Mouse (Mus musculus) intestine, embryonic 14.5 days (tissue): ENCODE measurements around the gene Mrgpra4. TPM values are rescaled to one million over a fixed set of nuclear protein-coding genes. Genes with fewer than 3 reads are reported as not detected.

ENCODE experiments used
- ATAC-seq: fragments of 200-750 bp; cut with Nextera tagmentation; replicated peaks from 2 replicates; pipeline ENCODE4 v1.8.0; 2017; ENCODE audit warnings: low read depth, moderate number of reproducible peaks, moderate TSS enrichment, moderate library complexity; ENCODE audit not compliant: low FRiP score, low TSS enrichment
- DNase-seq: peaks from one replicate; pipeline ENCODE4 v3.0.0-alpha.2; 2018; ENCODE audit warnings: low spot score
- H3K27ac ChIP-seq: fragments of 300-500 bp; sonication (generic); 2 replicates; pipeline ENCODE4 v1.5.1; 2014; ENCODE audit warnings: low read depth, mild to moderate bottlenecking, control low read depth
- H3K27me3 ChIP-seq: fragments of 300-500 bp; sonication (generic); replicated peaks from 2 replicates; pipeline ENCODE4 v1.6.1; 2014; ENCODE audit warnings: low read length, control low read depth; ENCODE audit not compliant: control insufficient read depth, insufficient read depth
- H3K36me3 ChIP-seq: fragments of 300-500 bp; sonication (generic); 2 replicates; pipeline ENCODE4 v1.6.1; 2014; ENCODE audit warnings: low read length, control low read depth; ENCODE audit not compliant: control insufficient read depth, insufficient read depth
- H3K4me1 ChIP-seq: fragments of 300-500 bp; sonication (generic); replicated peaks from 2 replicates; pipeline ENCODE4 v1.6.1; 2014; ENCODE audit warnings: low read length, control low read depth, mixed read lengths; ENCODE audit not compliant: control insufficient read depth, insufficient read depth
- H3K4me2 ChIP-seq: fragments of 300-500 bp; sonication (generic); 2 replicates; pipeline ENCODE4 v1.6.1; 2014; ENCODE audit warnings: low read length
- H3K4me3 ChIP-seq: fragments of 300-500 bp; sonication (generic); 2 replicates; pipeline ENCODE4 v1.5.1; 2014; ENCODE audit warnings: low read depth, low read length, control low read depth, mixed read lengths
- H3K9ac ChIP-seq: fragments of 300-500 bp; sonication (generic); 2 replicates; pipeline ENCODE4 v1.6.1; 2014; ENCODE audit warnings: mild to moderate bottlenecking, low read length
- H3K9me3 ChIP-seq: fragments of 300-500 bp; sonication (generic); 2 replicates; pipeline ENCODE4 v1.6.1; 2016; ENCODE audit warnings: low read length, control low read depth; ENCODE audit not compliant: control insufficient read depth
- WGBS: fragments of 180-500 bp; shearing (Covaris S2); extraction: QIAGEN DNeasy Blood & Tissue Kit; methylation state at CpG from one replicate; pipeline ENCODE4 v1.1.7; 2014; 5-methylcytosine and 5-hydroxymethylcytosine counted together
- polyA plus RNA-seq: library from polyadenylated mRNA; unstranded; fragments of >200 nt; fragmentation: Nextera tagmentation; extraction: Ambion mirVana; gene quantifications from 2 replicates; pipeline ENCODE4 v1.2.1, GENCODE M21; 2014

Mrgpra4 gene
- not detected in 2 replicates for polyA plus RNA-seq

- no peaks in the 10 kb centered on the region for H3K27me3 ChIP-seq
- H3K9me3 ChIP-seq = no peaks in the 10 kb centered on the region
- no peak within 1 kb of the TSS for H3K27ac ChIP-seq
- DNase-seq = no peak
- no peaks in the 10 kb centered on the region for H3K36me3 ChIP-seq
- no peaks in the 10 kb centered on the region for H3K4me1 ChIP-seq
- WGBS = 65% methylated on average over 1 of the region's 1 CpGs
- ATAC-seq = no peak
- H3K4me3 ChIP-seq = no peak within 1 kb of the TSS
- H3K9ac ChIP-seq = no peak within 1 kb of the TSS
- H3K4me2 ChIP-seq = no peak within 1 kb of the TSS
These were observed at the start of gene Mrgpra4 for GRCm38 (mm10) chr7:47981995-47982394. Mrgpra4 (minus strand) TSS chr7:47982095.

GRCm38 (mm10) chr7:48027497-48027896, 45.6 kb upstream of the Mrgpra4 start, which contains the start of gene Mrgprx1:
Mrgprx1 (minus strand) TSS chr7:48027597.
- H3K4me3 ChIP-seq = no peak within 1 kb of the TSS
- H3K9ac ChIP-seq = no peak within 1 kb of the TSS
- H3K9me3 ChIP-seq = no peaks in the 10 kb centered on the region
- no peaks in the 10 kb centered on the region for H3K36me3 ChIP-seq
- ATAC-seq (no peak), DNase-seq (no peak)
- no peak within 1 kb of the TSS for H3K27ac ChIP-seq
- no peak within 1 kb of the TSS for H3K4me2 ChIP-seq
- 80% methylated on average over 3 of the region's 3 CpGs for WGBS
- H3K4me1 ChIP-seq = no peaks in the 10 kb centered on the region
- no peaks in the 10 kb centered on the region for H3K27me3 ChIP-seq

GRCm38 (mm10) chr7:48017874-48018273, 36.0 kb upstream of the Mrgpra4 start:
- DNase-seq = no peak
- H3K4me3 ChIP-seq = no peak overlapping the region
- no peak for ATAC-seq
- no peaks in the 10 kb centered on the region for H3K36me3 ChIP-seq
- no peak overlapping the region for H3K9ac ChIP-seq
- 34% methylated on average over 2 of the region's 2 CpGs for WGBS
- no peaks in the 10 kb centered on the region for H3K9me3 ChIP-seq
- H3K27ac ChIP-seq = no peak overlapping the region
- H3K4me2 ChIP-seq = no peak overlapping the region
- H3K4me1 ChIP-seq = no peaks in the 10 kb centered on the region
- H3K27me3 ChIP-seq = no peaks in the 10 kb centered on the region

- Histone ChIP-seq H3K27me3 (no peaks in the 10 kb centered on the region), H3K27ac (no peak overlapping the region), H3K4me2 (no peak overlapping the region), H3K36me3 (no peaks in the 10 kb centered on the region), H3K9ac (no peak overlapping the region), H3K9me3 (no peaks in the 10 kb centered on the region), H3K4me1 (no peaks in the 10 kb centered on the region), H3K4me3 (no peak overlapping the region)
- DNase-seq (no peak), ATAC-seq (no peak)
- WGBS = 83% methylated on average over 3 of the region's 3 CpGs
These were observed 13.8 kb upstream of the Mrgpra4 start for GRCm38 (mm10) chr7:47995689-47996088.

GRCm38 (mm10) chr7:47986752-47987151, 4.9 kb upstream of the Mrgpra4 start:
- Histone ChIP-seq H3K27ac (no peak overlapping the region), H3K9ac (no peak overlapping the region), H3K27me3 (no peaks in the 10 kb centered on the region), H3K4me2 (no peak overlapping the region), H3K9me3 (no peaks in the 10 kb centered on the region), H3K4me1 (no peaks in the 10 kb centered on the region), H3K4me3 (no peak overlapping the region), H3K36me3 (no peaks in the 10 kb centered on the region)
- WGBS = 63% methylated on average over 1 of the region's 1 CpGs
- ATAC-seq (no peak), DNase-seq (no peak)

Other genes starting within 250 kb of the Mrgpra4 start
- gene Mrgprx1, start 45.5 kb upstream of the Mrgpra4 start, polyA plus RNA-seq = not detected in 2 replicates
- gene Mrgprb5, start 186.9 kb upstream of the Mrgpra4 start, polyA plus RNA-seq = not detected in 2 replicates
- not detected in 2 replicates for gene Mrgprb4, start 217.2 kb upstream of the Mrgpra4 start, polyA plus RNA-seq